Mouse (Mus musculus) gonadal fat pad, adult 2 months (tissue): ENCODE results near the gene Tmem220. TPM values are rescaled to one million over a fixed set of nuclear protein-coding genes. Genes with fewer than 3 reads are reported as not detected.

Experiments used
- DNase-seq: peaks from one replicate; pipeline ENCODE4 v3.0.0-alpha.2; 2012; ENCODE audit warnings: low read depth
- polyA plus RNA-seq: library from polyadenylated mRNA; depleted of rRNA; stranded (reverse); fragments of >200 nt; gene quantifications from 2 replicates; pipeline ENCODE4 v1.2.3, GENCODE M21; 2012; rRNA removed

Gene Tmem220
- polyA plus RNA-seq, 1 experiment = 2.9 TPM

- no peak for DNase-seq
Measured at GRCm38 (mm10) chr11:67061311-67061710, 36.4 kb downstream of the Tmem220 start.

GRCm38 (mm10) chr11:67062726-67063125 is 37.8 kb downstream of the Tmem220 start:
- no peak for DNase-seq

- no peak for DNase-seq
Measured at GRCm38 (mm10) chr11:67067741-67068140, 42.8 kb downstream of the Tmem220 start.

GRCm38 (mm10) chr11:67072615-67073130 is 47.7 kb downstream of the Tmem220 start:
- no peak for DNase-seq

- no peak for DNase-seq
Measured at GRCm38 (mm10) chr11:67075036-67075435, 50.1 kb downstream of the Tmem220 start.

DNA sequence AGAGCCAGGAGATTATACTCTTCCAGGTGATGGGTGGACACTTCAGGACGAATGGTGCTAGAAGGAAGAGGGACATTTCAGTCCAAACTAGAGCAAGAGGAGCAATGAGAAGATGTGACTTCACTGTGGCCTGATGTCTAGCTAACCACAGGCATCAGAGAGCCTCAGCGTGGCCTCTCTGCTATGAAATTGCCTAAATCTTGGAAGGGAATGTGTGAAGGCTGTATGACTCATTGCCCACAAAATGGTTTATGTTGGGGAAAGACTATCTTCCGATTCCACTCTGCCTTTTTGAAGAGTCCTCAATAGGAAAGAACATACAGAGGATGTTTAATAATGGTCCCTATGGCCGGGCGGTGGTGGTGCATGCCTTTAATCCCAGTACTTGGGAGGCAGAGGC is 51.8 kb downstream of the Tmem220 start:
- DNase-seq = no peak

GRCm38 (mm10) chr11:67077435-67077834 is 52.5 kb downstream of the Tmem220 start:
- no peak for DNase-seq

DNA sequence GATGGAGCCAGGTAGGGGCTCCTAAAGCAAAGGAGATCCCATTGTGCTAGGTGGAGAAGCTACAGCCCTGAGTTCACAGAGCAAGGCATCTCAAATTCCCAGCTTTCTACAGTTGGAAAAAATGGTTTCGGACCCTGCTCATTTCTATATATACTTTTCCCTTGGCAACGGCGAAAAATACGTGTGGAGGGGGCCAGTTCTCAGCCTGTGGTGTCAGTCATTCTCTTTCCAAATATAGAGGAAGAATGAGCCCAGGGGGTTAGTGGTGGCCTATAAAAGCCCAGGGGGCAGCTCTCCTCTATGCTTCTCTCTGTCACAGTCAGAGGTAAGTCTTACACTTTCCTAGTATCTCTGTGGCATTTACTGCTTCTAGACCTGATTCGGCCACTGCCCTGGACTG is 53.0 kb downstream of the Tmem220 start, which contains the start of gene Myh3:
Myh3 (plus strand) TSS at position 301 of the 400 bp plus-strand sequence.
- no peak for DNase-seq

DNA sequence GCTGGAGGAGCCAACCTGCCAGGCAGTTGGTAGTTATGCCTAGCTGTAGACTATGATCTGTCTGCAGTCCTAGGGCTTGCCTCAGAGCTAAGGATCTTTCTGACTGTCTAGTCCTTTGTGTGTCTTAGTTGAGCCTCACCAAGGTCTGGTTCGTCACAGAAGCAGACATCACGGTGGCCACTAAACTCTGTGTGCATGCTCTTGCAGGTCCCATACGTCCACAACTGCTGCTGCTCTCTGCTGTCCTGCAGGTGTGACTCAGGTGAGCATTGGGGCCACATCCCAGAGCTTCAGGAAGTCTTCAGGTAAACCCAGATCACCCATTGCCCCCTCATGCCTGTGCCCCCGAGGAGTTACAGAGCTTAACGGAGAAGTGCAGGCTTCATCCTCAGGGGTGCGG is 53.9 kb downstream of the Tmem220 start:
- DNase-seq = no peak

- no peak for DNase-seq
Measured at GRCm38 (mm10) chr11:67079740-67080139, 54.8 kb downstream of the Tmem220 start.

- DNase-seq = no peak
Measured at GRCm38 (mm10) chr11:67080168-67080567, 55.2 kb downstream of the Tmem220 start.

- DNase-seq = no peak
Measured at GRCm38 (mm10) chr11:67081125-67081649, 56.2 kb downstream of the Tmem220 start.

DNA sequence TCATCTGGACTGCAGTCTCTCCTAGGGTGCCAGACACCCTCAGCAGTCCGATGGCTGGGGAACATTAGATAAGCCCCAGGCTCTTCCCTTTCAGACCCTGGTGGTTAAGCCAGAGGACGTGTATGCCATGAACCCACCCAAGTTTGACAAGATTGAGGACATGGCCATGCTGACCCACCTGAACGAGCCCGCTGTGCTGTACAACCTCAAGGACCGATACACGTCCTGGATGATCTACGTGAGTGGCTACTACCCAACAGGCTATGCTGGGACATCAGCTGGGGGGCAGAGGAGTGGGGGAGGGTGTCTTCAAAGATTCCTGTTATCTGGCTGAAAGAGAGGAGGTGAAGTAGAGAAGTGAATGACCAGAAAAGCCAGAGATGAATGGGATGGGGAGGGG is 57.2 kb downstream of the Tmem220 start:
- DNase-seq = no peak

GRCm38 (mm10) chr11:67082793-67083192 is 57.8 kb downstream of the Tmem220 start:
- no peak for DNase-seq

- no peak for DNase-seq
Measured at GRCm38 (mm10) chr11:67083239-67083638, 58.3 kb downstream of the Tmem220 start.

GRCm38 (mm10) chr11:67083712-67084340 is 58.9 kb downstream of the Tmem220 start:
- no peak for DNase-seq

Other genes with a start within 250 kb of the Tmem220 start
- gene Pirt, start 113.2 kb upstream of the Tmem220 start, polyA plus RNA-seq = 0.73 and 1.1 TPM in 2 replicates
- 56.1 and 58.8 TPM in 2 replicates for gene Tmem238l, start 68.5 kb upstream of the Tmem220 start, polyA plus RNA-seq
- 15.6 and 17.6 TPM in 2 replicates for gene Adprm, start 27.4 kb downstream of the Tmem220 start, polyA plus RNA-seq
- gene Sco1, start 27.5 kb downstream of the Tmem220 start, polyA plus RNA-seq = 3.0 and 4.4 TPM in 2 replicates
- gene Myh3, start 53.1 kb downstream of the Tmem220 start, polyA plus RNA-seq = not detected in 2 replicates
- gene Myh2, start 145.9 kb downstream of the Tmem220 start, polyA plus RNA-seq = 0.09 and 0.20 TPM in 2 replicates
- 0.14 and 2.1 TPM in 2 replicates for gene Myh1, start 174.9 kb downstream of the Tmem220 start, polyA plus RNA-seq
- 0.03 and 0.27 TPM in 2 replicates for gene Myh4, start 212.9 kb downstream of the Tmem220 start, polyA plus RNA-seq